Mouse (Mus musculus) lung, adult 2 months (tissue): ENCODE measurements at regions not wholly inside any gene's neighbourhood (a gene's known extent, or its start where the extent isn't known, plus 50 kb on each side); places are given as distances from the start of the nearest gene placed in this dataset.
"Not testable (repeated sequence)": the region's sequence is repeated elsewhere in the genome, so short reads cannot be mapped to it uniquely, and the experiment has no call there.

Experiments
- DNase-seq: peaks from one replicate; pipeline ENCODE4 v3.0.0; 2022
- H3K4me1 ChIP-seq: fragments of 200-500 bp; 2 replicates; pipeline ENCODE4 v1.6.1; 2011; ENCODE audit warnings: low read length; ENCODE audit not compliant: control insufficient read depth, insufficient read depth
- H3K4me3 ChIP-seq: fragments of 200-500 bp; replicated peaks from 2 replicates; pipeline ENCODE3; 2011; ENCODE audit warnings: low read depth, mild to moderate bottlenecking, control low read depth, low read length; ENCODE audit errors: extremely low read depth
- CTCF ChIP-seq: fragments of 200-500 bp; IDR thresholded peaks from 2 replicates; pipeline ENCODE4 v1.5.1; 2011; ENCODE audit warnings: mild to moderate bottlenecking, low read length, control low read depth; ENCODE audit not compliant: insufficient read depth
- POLR2A ChIP-seq: fragments of 200-500 bp; IDR thresholded peaks from 2 replicates; pipeline ENCODE4 v1.6.1; 2011; ENCODE audit warnings: low read depth, mild to moderate bottlenecking, control low read depth, low read length, borderline replicate concordance; ENCODE audit errors: extremely low read depth
- WGBS: fragments of 180-500 bp; shearing (Covaris S2); methylation state at CpG from one replicate; pipeline ENCODE4 v1.1.7; 2018; 5-methylcytosine and 5-hydroxymethylcytosine counted together

GRCm38 (mm10) chr16:50533881-50534280 is 57.1 kb downstream of the Ccdc54 start:
- no peak overlapping the region for H3K4me3 ChIP-seq
- TF ChIP-seq CTCF (no peak), POLR2A (no peak)
- no peak for DNase-seq
- WGBS = 62% methylated on average over 3 of the region's 3 CpGs
- H3K4me1 ChIP-seq = no peaks in the 10 kb centered on the region

DNA sequence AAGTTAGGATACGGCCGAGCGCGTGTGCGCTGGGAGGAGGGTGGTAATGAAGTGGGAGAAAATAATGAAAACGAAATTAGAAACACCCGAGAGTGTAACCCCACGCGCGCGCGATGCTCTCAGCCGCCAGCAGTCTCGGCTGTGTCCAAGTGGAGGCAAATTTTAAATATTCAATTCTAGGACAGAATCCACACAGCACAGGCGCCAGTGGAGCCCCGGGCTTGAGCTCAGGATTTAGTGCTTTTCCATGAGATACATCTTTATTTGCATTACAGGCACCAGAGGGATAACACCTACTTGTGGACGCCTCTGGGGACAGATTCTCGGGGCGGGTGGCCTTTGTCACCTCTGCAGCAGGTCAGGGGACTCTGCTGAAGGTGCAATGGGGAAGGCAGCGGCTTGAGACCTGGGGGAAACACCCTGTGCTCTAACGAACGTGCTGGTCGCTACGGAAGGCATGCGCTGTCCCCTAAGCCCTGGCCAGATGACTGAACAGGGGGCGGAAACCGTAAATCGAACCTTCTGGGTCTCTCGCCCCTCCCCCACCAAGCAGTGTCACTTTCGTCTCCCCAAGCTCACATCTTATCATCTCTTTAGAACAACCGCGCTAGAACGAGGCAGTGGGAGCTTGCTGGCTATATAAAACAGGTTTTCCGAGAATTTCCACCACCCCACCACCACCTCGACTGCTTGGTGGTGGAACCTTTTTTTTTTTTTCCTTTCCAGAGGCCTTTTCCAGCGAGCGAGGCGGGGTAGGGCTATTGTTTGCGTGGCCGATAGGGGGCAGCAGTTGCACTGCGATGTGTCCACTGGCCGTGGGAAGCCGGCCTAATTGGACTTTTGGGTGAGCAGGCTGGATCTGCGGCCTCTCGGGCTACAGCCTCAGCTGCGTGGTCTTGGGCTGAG is 61.2 kb downstream of the Ccdc54 start:
- peak overlapping the region; percentile 85 for H3K4me3 ChIP-seq
- TF ChIP-seq CTCF (peak; percentile 82), POLR2A (peak; percentile 36; the same call in 1 of the 2 replicates)
- H3K4me1 ChIP-seq = no peaks in the 10 kb centered on the region
- under 1% methylated on average over 46 of the region's 46 CpGs for WGBS
- peak; percentile 86 for DNase-seq

DNA sequence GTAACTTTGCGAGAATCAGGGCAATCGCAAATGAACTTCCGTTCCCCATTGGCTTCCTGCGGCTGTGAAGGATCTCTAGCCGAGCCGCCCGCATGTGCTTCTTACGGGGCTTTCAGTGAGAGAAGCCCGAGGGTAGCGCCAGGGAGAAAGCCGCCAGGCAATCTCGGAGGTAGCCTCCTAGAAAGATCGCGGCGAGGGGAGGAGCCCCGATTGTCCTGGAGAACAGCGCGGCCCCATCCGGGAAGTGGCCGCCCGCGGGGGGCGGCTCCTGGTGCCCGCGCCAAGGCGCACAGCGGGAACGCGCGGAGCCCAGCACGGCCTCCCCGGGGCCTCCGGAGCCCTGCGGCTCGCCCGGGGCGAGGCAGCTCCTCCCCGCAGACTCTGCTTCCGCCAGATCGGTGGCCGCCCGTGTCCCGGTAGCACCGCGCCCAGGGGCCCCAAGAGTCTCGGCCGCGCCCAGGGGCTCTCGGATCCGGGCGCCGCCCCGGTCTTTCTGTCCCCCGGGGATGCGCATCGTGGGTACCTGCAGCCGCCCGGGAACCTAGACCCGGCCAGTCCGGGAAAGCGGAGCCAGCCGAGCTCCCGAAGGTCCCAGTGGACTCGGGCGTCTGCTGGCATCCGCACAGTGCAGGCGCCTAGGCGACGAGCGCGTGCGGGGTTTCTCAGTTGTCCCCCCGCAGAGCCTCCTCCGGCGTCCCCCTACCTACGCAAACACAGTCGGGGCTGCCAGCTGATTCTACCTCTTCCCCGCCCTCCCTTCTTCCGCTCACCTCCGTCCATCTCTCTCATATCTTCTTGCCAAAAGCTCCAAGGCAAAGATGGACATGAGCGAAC is 62.1 kb downstream of the Ccdc54 start:
- no peaks in the 10 kb centered on the region for H3K4me1 ChIP-seq
- peak; percentile 81 for DNase-seq
- no peak for TF ChIP-seq CTCF
- peak; percentile 41; the same call in 1 of the 2 replicates for TF ChIP-seq POLR2A
- H3K4me3 ChIP-seq = peak overlapping the region; percentile 85
- WGBS = under 1% methylated on average over 81 of the region's 81 CpGs

DNA sequence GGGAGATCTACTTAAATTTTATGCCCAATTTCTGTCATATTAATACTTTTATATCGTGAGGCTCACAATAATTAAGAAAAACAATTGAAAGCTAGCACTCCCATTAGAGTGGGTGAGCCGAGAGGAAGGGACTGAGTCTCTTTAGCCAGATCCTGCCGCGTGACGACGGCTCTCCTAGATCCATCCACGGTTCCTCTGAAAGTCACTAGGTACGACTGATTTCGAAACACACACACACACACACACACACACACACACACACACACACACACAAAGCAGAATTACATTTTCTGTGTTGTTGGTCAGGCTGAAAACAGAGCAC is 62.6 kb downstream of the Ccdc54 start:
- no peak for DNase-seq
- Histone ChIP-seq H3K4me1 (no peaks in the 10 kb centered on the region), H3K4me3 (peak overlapping the region; percentile 83)
- 1% methylated on average over 9 of the region's 9 CpGs for WGBS
- TF ChIP-seq POLR2A (no peak), CTCF (no peak)

- H3K4me1 ChIP-seq, H3K4me3 ChIP-seq, DNase-seq: not testable (repeated sequence)
- 73% methylated on average over 5 of the region's 5 CpGs for WGBS
Observed at GRCm38 (mm10) chr16:50526930-50527329, 64.0 kb downstream of the Ccdc54 start.

GRCm38 (mm10) chr16:50525934-50526366 is 65.0 kb downstream of the Ccdc54 start:
- TF ChIP-seq CTCF = no peak
- Histone ChIP-seq H3K4me1 (no peaks in the 10 kb centered on the region), H3K4me3 (no peak overlapping the region)
- no peak for DNase-seq
- 84% methylated on average over 11 of the region's 11 CpGs for WGBS

- DNase-seq = no peak
- H3K4me3 ChIP-seq = no peak overlapping the region
- H3K4me1 ChIP-seq = no peaks in the 10 kb centered on the region
- 94% methylated on average over 9 of the region's 9 CpGs for WGBS
- no peak for TF ChIP-seq POLR2A
- TF ChIP-seq CTCF = no peak
Observed at GRCm38 (mm10) chr16:50525504-50525903, 65.5 kb downstream of the Ccdc54 start.

DNA sequence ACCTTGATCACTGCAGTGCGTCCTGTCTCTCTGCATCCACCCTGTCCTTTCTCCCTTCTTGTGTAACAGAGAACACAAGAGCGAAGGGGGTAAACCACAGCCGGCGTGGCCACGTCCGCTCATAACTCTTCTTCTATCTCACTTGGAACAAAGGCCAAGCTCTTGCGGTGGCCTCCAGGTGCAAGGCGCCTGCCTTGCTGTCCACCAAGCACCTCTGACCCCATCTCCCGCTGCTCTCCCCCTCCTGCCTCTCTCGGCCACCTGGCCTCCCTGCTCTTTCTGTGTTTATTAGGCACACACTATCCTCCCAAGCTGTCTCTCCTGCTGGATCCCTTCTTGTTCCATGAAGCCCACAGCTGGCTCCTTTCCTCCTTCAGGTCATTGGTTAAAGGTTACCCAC is 71.3 kb downstream of the Ccdc54 start:
- DNase-seq = no peak
- Histone ChIP-seq H3K4me1 (no peaks in the 10 kb centered on the region), H3K4me3 (no peak overlapping the region)
- no peak for TF ChIP-seq POLR2A
- TF ChIP-seq CTCF = no peak
- 35% methylated on average over 10 of the region's 10 CpGs for WGBS

GRCm38 (mm10) chr16:50516579-50516978 is 74.4 kb downstream of the Ccdc54 start:
- 65% methylated on average over 11 of the region's 11 CpGs for WGBS
- no peaks in the 10 kb centered on the region for H3K4me1 ChIP-seq
- TF ChIP-seq CTCF (no peak), POLR2A (no peak)
- no peak for DNase-seq
- H3K4me3 ChIP-seq = no peak overlapping the region

- DNase-seq = no peak
- 91% methylated on average over 8 of the region's 8 CpGs for WGBS
- no peak overlapping the region for H3K4me3 ChIP-seq
- no peaks in the 10 kb centered on the region for H3K4me1 ChIP-seq
- no peak for TF ChIP-seq CTCF
- no peak for TF ChIP-seq POLR2A
Observed at GRCm38 (mm10) chr16:50515039-50515438, 75.9 kb downstream of the Ccdc54 start.

- H3K4me1 ChIP-seq = no peaks in the 10 kb centered on the region
- no peak for TF ChIP-seq CTCF
- TF ChIP-seq POLR2A = no peak
- WGBS = 20% methylated on average over 3 of the region's 3 CpGs
- no peak for DNase-seq
- H3K4me3 ChIP-seq = no peak overlapping the region
Observed at GRCm38 (mm10) chr16:50512080-50512479, 78.9 kb downstream of the Ccdc54 start.
